Mouse (Mus musculus) heart, adult 11 months (tissue): Measurements from ENCODE around the gene Jade2.

Experiments
- DNase-seq: peaks from one replicate; pipeline ENCODE4 v3.0.0; 2022

The Jade2 gene

DNA sequence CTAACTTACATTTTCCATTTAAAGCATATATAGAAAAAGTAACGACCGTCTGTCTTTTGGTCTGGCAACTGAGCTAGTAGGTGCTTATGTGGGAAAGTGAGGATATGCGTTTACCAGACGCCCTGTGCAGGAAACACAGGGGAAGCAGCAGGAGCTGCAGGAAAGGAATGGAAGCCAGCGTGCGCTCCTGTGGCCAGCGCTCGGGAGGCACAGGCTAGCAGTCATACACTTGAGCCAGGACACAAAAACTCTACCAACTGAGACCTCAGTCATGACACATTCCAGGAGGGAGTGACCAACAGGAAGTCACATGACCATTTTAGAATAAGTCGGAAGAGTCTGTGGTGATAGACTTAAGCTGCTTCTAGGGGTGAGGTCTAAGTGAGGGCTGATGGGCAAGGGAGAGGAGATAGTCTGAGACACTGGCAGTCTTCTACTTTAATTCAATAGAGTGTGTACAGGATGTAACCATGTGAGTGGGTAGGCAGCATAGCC lies 76.6 kb downstream of the Jade2 start:
- peak; percentile 93 for DNase-seq

DNA sequence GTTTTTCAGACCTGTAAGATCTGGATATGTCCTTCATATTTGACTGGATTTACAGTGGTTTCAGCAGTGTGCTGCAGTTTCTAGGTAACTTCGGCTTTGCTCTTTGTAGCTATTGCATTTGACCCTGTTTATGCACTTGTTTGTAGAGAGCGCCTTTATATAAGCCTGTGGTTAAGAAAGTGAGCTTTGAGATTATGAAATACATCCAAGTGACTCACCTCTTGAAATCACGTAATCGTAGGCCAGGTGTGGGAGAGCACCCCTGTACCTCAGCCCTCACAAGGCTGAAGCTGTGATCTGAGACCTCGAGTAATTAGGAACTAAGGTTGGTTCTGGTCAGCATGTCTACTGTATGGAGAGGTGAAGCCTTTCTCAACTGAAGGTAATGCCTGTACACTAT lies 80.0 kb downstream of the Jade2 start:
- no peak for DNase-seq

DNA sequence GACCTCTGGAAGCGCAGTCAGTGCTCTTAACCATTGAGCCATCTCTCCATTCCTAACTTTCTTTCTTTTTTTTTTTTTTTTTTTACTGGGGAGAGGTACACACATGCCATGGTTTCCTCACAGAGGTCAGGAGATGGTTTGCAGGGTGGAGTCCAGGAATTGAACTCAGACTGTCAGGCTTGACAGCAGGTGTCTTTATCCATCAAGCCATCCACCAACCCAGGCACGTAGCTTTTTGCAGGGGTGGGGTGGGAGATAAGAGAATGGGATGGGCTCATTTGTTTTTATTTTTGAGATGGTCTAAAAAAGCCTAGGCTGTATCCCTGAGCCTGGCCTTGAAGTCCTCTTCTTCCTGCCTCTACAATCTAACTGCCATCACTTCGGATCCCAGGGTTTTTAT lies 81.9 kb downstream of the Jade2 start:
- DNase-seq, result no peak

DNA sequence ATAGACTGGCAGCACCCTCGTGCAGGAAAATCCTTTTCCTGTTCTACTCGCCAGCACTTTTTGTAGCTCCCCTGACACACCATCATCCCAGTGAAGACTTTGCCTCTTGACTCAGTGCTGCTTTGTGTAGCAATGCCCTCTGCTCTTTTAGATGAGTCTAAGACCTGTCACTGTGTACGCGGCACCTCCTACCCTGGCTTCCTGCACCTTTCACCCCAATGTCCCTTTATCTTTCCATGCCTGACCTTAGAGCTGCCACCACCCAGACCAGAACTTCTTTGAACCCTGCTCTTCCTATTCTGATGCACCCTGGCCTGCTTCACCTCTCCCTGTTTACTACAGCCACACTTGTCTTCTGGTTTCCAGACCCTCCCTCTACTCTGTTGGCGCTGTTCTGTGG lies 89.2 kb downstream of the Jade2 start:
- no peak for DNase-seq

DNA sequence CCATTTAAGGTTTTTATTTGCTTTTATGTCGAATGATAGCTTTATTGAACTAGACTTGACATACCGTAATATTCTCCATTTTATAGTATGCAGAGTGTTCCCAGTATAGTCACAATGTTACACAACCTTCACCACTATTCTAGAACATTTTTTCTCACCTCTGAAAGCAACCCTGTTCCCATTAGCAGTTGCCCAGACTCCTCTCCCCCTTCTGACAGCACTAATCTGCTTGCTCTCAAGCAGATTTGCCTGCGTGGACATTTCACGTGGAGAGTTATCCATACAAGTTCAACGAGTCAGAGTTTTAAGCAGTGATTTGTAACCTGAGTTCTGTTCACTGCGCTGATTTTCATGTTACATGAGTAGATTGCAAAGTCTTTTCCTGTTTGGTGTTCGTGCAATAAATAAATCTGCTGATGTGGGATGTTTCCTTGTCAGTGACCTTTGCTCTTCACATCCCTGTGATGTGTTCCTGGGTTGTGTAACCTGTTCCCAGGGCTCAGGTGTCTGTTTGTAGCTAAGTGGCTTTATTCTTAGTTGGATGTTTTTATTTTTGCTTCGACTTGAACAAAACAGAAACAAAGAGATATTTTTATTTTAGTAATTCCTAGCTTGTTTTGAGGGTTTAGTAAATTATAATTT lies 89.8 kb downstream of the Jade2 start:
- DNase-seq, result no peak

DNA sequence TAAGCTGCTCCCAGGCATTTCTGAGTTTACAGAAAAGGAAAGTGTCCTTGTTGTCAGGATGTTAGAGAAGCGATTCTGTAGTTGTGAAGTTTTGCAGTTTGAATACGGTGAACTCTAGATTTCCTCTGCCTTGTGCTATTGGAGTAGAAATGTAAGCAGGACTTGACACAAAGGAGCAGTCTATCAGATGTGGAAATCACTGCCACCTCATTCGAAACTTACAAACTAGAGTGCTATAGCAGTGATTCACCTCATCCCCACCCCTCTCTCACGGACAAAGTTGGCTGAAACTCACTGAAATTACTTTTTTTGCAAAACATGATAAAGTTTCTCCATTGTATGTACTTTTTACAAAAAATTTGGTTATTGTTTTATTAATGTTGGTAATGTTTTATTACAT lies 92.6 kb downstream of the Jade2 start:
- DNase-seq, result no peak

DNA sequence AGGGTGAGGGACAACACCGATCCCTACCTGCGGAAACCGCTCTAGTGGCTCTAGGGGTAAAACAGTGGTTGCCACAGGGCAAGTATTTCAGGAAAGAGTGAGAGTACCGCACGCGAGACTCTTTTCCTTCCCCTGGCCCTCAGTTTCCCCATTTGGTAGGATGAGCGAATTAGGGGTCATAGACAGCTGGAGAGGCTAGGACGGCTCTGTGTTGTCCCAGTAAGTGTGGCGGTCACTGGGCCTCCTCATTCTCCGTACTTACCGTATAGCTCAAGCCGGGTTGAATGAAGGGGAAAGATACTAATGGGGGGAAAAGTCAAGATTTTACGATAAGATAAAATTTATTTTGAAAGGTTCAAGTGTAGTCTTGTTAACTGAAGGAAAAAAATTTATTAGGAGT lies 93.5 kb downstream of the Jade2 start:
- DNase-seq, result peak; percentile 82
